Mouse (Mus musculus) mouse trophoblast stem cell (cell line): ENCODE results near the gene Tjp3.

Experiments
- in situ Hi-C, 2 experiments: fragments of 300-500 bp; cut with MseI, MboI; formaldehyde crosslinking; loops; 2 replicates in 1 of 2; 3 replicates in 1 of 2; pipeline ENCODE4 v1.15.1; 2025

Tjp3 gene

DNA sequence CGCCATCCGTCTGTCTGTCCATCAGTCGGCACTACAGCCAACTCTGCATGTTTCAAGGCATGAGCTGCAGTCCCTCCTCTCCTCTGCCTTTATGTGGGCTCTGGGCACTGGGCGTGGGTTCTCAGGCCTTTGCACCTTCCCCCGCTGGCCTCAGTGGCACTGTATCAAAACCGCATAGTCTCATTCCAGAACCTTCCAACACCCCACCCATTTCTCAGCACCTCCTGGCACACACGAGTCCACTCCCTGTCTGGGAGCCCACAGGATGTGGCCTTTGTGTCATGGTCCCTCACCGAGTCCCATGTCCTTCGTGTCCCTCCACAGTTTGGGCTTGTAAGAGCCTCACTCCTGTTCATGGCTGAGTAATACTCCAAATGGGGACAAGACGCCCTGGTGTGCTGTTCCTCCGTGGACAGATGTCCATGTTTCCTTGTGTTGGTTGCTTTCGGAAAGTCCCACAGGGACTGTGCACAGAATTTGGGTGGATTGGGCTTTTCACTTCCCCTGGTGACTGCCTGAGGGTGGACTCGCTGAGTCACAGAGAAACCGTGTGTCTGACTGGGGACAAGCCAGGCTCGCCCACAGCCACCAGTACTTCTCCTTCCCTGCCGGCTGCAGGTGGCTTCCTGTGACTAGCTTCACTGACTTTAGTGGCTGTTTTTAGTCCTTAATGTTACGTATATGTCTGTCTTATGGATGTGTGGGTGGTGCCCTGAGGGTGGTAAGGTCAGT lies 7.2 kb upstream of the Tjp3 start:
- in situ Hi-C loops = no loop called here

DNA sequence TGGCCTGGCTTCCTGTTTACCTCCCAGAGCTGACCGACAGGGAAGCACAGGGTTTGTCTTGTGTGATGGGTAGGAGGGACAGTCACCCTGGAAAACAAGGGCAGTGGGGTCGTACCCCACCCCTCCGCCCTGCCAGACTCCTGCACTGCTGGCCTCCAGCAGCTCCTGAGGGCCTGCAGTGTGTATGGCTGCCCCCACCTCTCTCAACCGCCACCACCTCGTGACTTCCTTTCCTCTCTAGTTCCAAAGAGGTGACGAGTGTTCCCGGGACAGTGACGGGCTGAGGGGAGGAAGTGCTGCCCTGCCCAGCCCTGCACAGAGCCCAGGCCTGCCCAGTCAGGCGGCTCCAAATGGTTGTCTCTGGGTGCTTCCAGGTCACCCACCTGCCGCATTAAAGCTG lies 6.5 kb upstream of the Tjp3 start:
- in situ Hi-C loops = no loop called here

DNA sequence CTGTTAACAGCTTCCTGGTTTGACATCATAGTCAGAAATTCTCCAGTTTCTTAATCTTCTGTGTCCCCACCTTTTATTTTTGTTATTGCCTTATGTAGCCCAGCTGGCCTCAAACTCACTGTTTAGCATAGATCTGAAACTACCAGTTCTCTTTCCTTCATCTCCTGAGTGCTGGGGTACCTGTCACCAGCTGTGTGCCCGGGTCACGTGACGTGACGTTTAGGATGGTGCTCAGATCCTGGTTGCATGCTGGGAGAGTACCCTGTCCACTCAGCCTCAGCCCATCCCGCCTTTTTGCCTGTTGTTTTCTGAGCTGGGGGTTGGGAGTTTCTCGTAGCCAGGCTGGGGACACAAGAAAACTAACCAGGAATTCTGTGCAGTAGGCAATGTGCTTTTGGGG lies 5.9 kb upstream of the Tjp3 start:
- in situ Hi-C loops = no loop called here

DNA sequence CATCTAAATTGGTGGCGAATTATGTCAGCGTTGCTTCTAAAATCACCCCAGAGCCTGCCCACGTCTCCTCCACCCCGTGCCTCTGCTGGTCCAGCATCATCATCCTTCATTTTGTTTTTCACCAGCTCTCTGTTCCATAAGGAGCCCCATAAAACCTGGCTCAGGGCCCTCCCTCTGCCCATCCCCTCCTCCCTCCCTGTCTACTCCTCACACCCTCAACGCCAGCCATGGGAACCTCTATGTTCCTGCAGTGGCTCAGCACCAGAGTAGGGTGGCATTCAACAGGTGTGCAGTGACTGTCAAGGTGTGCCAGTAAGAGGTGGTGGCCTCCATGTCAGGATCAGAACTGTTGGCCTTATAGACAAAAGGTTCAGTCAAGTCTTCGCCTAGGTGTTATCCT lies 3.8 kb upstream of the Tjp3 start:
- in situ Hi-C loops = no loop called here

DNA sequence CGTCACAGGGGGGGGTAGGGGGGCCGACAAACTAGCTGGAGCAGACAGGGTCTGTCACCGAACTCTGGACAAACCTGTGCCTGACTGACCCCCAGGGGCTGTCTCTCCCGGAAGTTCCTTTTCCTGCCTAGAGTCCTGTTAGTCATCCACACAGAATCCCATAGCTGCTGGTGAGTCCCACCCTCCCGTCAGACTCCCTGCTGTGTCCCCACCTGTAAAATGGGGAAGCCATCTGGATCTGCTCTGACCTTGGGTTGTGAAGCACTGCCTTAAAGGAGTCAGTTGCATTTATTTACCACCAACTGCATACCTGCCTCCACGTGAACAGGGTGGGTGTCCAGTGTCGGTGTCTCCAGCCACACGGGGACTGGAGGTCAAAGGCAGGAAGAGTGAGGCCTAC lies 3.1 kb upstream of the Tjp3 start:
- in situ Hi-C loops = no loop called here

DNA sequence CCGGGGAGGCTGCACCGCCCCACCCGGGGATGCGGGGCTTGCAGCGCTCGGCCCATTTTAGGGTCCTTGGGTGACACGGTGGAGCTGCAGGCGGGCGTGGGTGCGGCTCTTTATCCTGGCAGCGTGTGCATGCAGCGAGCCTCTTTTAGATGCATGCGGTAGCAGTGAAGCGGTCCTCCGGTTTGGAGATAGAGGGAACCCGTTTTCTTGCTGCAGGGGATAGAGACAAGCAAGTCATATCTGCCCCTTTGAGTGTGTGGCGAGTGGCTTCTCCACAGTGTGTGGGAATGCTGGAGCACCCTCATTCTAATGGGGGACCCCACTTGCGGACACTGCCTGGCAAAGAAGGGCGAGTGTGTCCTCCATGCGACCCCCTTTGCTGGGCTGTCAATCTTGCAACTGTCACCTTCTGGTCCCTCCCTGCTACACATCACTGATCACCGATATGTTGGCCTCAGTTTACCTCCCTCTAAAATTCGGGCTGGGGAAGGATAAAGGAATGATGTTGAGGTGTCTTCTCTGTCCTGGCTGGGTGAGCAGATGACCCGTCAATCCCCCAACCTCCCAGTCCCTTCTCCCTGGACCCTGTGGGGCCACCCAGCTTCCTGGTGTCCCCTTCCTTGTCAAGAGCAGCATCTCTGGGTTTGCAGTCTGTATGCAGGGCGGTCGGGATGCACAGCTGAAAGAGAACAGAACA lies 2.1 kb upstream of the Tjp3 start:
- in situ Hi-C loops = no loop called here

DNA sequence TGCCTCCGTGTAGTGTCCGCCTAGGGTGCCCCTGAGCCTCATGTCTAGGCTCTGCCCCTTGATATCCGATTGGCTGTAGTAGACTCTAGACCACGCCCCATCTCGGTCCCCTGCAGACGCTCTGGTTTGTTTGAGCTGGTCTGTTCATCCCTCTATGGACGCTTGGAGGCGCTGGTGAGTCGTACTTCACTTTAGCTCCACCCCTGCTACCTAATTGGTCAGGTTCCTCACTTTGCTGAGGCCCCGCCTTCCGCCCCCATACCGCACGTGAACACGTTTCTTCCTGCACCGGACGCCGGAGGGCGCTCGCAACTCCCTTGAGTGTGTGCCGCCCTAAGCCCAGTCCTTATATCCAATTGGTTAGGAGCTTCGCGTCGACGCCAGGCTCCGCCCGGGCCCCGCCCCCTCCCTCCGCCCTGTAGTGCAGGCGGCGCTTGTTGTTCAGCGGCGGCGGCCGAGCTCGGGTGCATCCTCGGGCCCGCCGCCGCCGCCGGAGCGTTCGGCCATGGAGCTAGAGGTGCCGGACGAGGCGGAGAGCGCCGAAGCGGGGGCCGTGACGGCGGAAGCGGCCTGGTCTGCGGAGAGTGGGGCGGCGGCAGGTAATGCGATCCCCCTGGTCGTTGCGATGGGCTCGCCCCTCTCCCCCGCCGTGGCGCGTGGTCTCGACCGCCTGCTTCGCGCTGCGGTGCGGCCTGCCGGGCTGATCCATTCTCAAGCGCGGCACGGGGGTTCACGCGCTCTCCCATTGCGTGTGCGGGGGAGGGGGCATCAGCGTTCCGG lies 1.4 kb upstream of the Tjp3 start, which contains the start of gene Pip5k1c:
TSS of gene Pip5k1c (plus strand) at position 410 of the 780 bp plus-strand sequence.
- in situ Hi-C loops = no loop called here

DNA sequence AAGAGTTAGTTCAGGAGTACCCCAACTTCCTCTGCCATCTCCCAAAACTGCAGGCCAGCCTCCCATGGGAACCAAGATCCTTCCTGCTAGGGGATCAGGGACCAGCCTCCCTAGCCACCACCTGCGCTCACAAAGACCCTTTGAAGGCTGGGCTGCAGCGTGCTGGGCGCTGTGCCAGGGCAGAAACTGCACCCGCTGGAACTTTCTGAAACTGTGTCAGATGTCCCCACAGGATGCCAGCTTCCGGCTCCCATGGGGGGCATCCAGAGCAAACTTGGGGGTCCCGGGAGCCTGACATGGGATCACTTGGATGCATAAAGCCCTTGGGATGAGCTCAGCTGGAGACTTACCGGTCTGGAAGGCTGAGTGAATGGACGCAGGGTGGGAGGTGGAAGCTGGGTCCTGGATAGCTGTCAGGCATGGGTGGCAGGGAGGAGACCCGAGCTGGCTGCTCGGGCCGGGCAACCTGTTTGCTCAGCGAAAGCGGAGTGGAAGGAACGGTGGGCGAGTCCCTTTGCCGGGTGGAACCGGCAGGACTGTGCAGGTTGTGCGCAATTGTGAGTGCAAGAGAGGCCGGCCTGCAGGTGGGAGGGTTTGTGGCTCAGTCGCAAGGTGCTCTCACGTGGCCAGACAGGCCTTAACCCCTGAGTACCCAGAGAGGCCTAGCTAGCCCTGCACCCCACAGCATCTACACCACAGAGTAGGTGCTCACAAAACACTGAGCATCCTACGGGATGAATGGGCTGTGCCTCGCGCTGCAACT lies 502 bp downstream of the Tjp3 start:
- in situ Hi-C loops = no loop called here

DNA sequence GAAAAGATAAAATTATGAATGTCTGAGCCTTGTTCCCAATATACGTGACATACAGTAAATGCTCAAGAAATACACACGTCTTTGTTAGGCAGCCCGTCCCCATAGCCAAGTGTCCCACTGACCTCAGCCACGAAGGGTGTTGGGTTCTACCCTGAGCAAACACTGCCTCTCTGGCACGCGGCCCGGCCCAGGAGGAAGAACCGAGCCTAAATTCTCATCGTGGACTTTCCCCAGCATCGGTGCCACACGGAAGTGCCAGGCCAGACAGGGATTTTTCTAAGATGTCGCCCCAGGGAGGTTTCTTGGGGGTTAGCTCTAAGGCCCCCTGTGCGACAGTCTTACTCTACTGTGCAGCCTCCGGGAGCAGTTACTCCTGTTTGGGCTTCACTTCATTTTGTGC lies 1.6 kb downstream of the Tjp3 start:
- in situ Hi-C loops = loop anchor here (5.0 kb wide), 1 partner anchor 52 kb away; the partner anchor contains the start of gene Gipc3 (in 2 of the 2)

DNA sequence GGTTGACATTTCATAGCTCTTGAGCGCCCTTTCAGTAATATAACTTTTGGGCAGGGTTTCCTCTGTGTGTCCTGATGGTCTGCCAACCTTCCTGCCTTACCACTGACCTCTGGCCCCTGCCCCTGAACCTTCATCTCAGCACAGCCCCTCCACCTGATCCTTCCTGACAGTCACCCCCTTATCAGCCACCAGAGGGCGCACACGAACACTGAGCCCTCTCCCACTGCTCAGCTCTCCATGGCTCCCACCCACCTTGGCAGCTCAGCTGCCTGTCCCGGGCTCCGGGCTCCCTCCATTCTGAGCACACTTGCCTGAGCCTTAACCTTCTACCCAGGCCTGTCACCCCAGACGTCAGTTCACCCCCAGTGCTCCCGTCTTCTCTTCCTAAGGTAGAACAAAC lies 2.1 kb downstream of the Tjp3 start:
- in situ Hi-C loops = loop anchor here (5.0 kb wide), 1 partner anchor 53 kb away; the partner anchor contains the start of gene Gipc3 (in 2 of the 2)

DNA sequence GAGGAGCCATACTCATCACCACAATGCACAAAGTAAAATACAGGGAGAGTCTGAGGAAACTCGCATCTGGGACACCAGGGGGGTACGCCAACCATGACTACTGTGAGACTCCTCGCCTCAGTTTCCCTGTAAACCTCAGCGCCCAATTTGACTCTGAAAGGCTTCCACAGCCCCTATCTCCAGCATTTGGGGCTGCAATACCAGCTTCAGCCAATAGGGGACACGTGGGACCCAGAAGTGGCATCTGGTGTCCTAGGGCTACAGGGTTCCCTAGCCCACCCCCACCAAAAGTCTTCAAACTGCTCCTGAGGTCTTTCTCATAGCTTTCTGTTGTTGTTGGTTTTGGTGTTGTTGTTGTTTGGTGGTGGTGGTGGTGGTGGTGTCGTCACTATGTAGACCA lies 2.8 kb downstream of the Tjp3 start:
- in situ Hi-C loops = loop anchor here (5.0 kb wide), 1 partner anchor 54 kb away; the partner anchor contains the start of gene Gipc3 (in 2 of the 2)

DNA sequence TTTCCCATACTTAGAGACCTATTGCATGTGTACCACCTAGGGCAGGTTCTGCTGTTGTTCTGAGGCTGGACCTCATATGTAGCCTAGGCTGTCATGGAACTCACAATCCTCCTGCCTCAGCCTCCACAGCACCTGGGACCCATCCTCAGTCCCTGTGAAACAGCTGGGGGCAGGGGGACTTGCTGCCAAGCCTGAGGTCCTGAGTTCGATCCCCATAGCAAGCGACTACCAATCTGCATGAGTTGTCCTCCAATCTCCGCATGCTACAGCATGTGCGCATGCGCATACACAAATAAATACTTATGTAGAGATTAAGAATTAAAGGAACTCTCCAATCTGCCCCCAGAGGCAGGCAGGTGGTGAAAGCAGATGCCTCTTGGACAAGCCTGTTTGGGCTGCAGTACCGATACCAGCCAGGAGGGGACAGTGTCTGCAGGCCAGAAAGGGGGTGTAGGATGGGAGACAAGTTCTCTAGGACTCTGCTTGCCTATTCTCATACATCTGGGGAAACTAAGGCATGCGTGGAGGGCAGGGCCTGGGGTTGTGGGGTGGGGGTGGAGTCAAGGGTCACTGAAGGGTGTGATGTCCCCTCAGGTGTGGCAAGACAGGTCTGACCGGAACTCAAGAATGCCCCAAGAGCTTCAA lies 3.7 kb downstream of the Tjp3 start:
- in situ Hi-C loops = loop anchor here (5.0 kb wide), 1 partner anchor 55 kb away; the partner anchor contains the start of gene Gipc3 (in 2 of the 2)

DNA sequence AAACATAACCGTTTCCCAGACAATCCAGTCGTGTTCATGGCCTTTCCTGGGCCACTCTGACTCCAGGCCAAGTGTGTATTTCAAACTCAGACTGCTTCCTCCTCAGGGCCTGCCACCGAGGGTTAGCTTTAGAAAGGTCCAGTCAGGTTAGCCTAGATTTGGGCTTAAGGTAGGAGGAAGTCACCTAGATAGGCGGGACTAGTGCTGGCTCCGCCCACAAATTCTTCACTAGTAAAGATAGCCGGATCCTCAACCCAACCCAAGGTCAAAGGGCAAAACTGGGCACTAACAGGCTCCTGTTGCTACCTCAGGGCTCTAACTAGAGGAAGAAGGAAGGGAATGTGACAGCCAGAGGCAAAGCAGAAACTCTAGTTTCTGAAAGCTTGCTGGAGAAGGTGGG lies 4.8 kb downstream of the Tjp3 start:
- in situ Hi-C loops = loop anchor here (5.0 kb wide), 1 partner anchor 56 kb away; the partner anchor contains the start of gene Gipc3 (in 2 of the 2)

DNA sequence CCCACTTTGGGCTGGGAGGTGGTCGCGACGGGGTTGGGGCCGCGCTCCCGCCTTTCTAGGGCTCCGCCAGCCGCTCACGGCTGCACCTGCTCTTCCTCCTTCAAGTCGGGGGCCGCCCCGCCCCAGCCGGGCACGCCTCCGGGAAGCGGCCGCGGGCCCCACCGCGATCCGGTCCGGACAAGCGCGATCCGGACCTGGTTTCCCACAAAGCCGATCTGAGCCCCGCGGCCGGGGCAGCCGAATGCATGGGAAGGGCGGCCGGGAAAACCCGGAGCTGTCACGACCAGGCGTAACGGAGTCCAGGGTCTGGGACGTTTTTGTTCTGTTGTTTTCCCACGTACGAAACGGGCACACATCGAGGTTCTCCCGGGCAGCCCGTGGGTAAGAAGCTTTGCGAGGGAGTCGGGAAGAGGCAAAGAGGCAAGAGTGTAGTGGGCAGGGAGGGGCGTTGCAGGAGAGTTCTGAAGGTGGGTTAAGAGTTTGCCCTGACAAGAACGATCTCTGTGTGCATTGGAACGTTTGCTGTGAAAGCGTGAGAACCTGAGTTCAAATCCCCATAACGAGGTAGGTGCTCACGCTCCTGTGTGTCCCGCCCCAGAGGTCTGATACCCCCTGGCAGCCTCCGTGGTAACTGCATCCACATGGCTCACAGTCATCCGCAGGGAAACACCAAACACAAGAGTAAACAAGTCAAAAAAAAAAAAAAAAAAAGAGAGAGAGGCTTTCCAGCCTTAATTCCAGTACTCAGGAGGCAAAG lies 5.5 kb downstream of the Tjp3 start:
- in situ Hi-C loops = loop anchor here (5.0 kb wide), 1 partner anchor 56 kb away; the partner anchor contains the start of gene Gipc3 (in 2 of the 2)

DNA sequence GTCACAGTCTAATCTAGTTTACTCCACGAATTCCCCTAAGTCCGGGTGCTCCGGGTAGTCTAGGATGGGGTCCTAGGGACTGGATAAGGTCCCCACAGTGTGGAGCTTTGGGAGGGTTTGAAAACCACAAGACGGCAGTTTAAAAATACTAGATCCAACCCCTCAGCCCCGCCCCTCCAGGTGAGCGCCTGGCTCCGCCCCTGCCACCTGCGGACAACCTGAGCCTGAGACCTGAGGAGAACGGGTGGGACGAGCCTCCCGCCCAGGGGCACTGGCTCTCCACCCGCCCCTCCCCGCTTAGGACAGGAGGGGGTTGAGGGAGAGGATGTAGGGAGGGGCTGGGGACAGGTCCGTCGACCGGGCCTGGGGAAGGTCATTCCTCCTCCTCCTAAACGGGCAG lies 6.7 kb downstream of the Tjp3 start:
- in situ Hi-C loops = loop anchor here (5.0 kb wide), 1 partner anchor 58 kb away; the partner anchor contains the start of gene Gipc3 (in 2 of the 2)

DNA sequence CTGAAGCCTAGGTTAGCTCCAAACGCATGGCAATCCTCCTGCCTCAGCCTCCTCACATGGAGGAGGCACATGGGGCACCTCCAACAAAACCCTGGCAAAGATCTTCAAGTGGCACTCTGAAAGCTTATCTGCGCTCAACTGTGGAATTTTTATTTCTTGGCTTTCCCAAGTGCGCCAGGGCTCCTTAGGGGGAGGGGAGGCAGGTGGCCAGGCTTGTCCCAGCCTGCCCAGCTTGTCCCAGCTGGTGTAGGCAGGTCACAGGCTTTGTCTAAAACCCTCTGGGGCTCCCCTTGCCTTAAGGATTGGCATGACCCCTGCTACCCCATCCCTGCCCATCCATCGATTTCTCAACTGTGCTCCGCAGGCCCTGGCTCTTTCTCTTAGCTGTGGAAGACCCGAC lies 7.2 kb downstream of the Tjp3 start:
- in situ Hi-C loops = no loop called here

DNA sequence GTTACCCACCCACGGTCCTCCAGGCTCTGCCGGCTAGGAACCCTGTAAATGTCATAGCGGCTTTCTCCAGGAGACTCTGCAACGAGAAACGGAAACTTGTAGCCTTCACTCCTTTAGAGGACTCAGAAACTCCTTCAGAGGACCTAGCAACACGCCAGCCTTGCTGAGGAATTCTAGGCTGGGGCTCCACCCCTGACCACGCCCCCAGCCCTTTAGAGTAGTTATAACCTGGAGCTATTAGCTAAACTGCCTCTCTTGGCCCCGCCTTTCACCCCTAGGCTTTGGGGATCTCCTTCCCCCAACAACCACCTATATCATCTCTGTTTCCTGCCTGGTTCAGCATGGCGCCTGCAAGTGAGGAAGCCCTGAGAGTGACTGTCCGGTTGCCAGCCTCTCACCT lies 11.9 kb downstream of the Tjp3 start:
- in situ Hi-C loops = no loop called here

DNA sequence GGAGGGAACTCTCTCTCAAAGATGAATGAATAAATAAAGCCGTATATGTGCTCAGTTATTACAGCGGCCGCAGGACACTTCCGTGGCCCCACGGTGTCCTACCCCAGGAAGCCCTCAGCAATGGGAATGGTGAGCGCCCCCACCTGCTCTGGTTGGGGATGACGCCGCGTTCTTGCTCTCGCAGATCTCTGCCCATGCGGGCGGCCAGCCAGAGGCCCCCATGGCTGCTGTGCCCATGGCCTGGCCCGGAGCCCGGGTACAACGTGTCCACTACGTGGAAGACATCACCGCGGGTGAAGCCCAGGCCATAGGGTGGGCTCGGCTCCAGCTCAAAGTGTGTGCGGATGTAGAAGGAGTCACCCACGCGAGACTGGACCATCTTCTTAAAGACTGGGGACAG lies 13.7 kb downstream of the Tjp3 start:
- in situ Hi-C loops = no loop called here

DNA sequence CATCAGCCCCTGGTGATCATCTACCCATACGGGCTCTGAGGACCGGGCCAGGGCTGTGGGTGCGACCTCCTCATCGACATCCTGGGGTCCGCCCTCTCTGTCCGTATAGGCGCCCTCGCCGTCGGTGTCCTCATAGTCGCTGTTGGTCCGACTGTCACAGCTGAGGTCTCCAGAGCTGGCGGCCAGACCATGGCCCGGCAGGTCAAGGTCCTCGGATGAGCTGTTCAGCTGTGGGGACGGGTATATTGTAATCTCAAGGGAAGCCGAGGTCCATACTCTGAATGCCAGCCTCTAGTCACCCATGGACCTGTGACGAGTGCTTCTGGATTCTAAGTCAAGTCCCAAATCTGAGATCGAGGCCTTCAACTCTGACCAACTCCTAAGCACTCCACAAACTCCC lies 17.5 kb downstream of the Tjp3 start:
- in situ Hi-C loops = no loop called here

DNA sequence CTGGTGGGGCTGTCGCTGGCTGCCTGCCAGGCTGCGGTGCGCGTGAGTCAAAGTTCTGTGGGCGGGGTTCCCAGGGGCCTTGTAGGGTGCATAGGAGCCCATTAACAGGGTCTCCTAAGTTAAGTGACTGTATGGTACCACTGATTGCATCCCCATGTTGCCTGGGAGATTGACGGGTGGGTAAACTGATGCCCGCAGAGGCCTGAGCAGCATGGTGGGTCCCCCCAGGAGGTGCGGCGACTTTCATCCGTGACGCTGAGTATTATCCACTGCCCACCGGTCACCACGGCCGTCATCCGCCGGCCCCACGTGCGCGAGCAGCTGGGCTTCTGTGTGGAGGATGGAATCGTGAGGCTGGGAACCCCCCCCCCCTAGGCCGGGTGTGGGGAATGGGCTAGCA lies 19.0 kb downstream of the Tjp3 start:
- in situ Hi-C loops = no loop called here
